Mouse (Mus musculus) CH12.LX (cell line): ENCODE measurements around the gene Rpia. TPM values are rescaled to one million over a fixed set of nuclear protein-coding genes. Genes with fewer than 3 reads are reported as not detected.

Experiments
- DNase-seq: peaks from one replicate; pipeline ENCODE4 v3.0.0-alpha.2; 2013; ENCODE audit errors: extremely low read depth
- H3K27ac ChIP-seq: 2 replicates; pipeline ENCODE4 v1.5.1; 2012; ENCODE audit warnings: low read depth, mild to moderate bottlenecking, control low read depth, moderate library complexity; ENCODE audit not compliant: insufficient read depth
- H3K27me3 ChIP-seq: replicated peaks from 2 replicates; pipeline ENCODE3; 2012; ENCODE audit warnings: inconsistent platforms
- H3K36me3 ChIP-seq, 2 experiments: replicated peaks in 1 of 2; 2 replicates each; pipeline versions ENCODE3 to v1.6.1; 2012; ENCODE audit warnings: inconsistent platforms in 1 of 2, low read length in 1 of 2, mild to moderate bottlenecking in 1 of 2, mixed read lengths in 1 of 2, moderate library complexity in 1 of 2; ENCODE audit not compliant: control insufficient read depth in 1 of 2, insufficient read depth in 1 of 2
- H3K4me1 ChIP-seq, 2 experiments: 2 replicates each; pipeline ENCODE4 v1.6.1; 2012; ENCODE audit warnings: inconsistent platforms in 1 of 2, moderate library complexity in 1 of 2; ENCODE audit not compliant: insufficient read depth in 2 of 2, control insufficient read depth in 1 of 2
- H3K4me2 ChIP-seq: 2 replicates; pipeline ENCODE4 v1.6.1; 2012; ENCODE audit warnings: low read depth, mild to moderate bottlenecking, control low read depth; ENCODE audit not compliant: poor library complexity, insufficient read depth, severe bottlenecking
- H3K4me3 ChIP-seq, 3 experiments: fragments of 150-350 bp in 1 of 3; sonication (generic) in 1 of 3; replicated peaks in 1 of 3; 2 replicates each; pipeline versions ENCODE3 to v1.5.1; 2011 to 2012; ENCODE audit warnings: low read depth in 2 of 3, low read length in 2 of 3, mild to moderate bottlenecking in 2 of 3, moderate library complexity in 2 of 3, control low read depth in 1 of 3, improper control_type of control experiment in 1 of 3, inconsistent platforms in 1 of 3, mixed read lengths in 1 of 3; ENCODE audit not compliant: poor library complexity in 1 of 3
- H3K79me2 ChIP-seq: replicated peaks from 2 replicates; pipeline ENCODE4 v1.6.1; 2012; ENCODE audit warnings: mild to moderate bottlenecking, moderate library complexity; ENCODE audit not compliant: control insufficient read depth, poor library complexity, insufficient read depth, severe bottlenecking; ENCODE audit errors: extremely low read depth
- H3K9ac ChIP-seq: 2 replicates; pipeline ENCODE4 v1.6.1; 2012; ENCODE audit warnings: low read depth, mild to moderate bottlenecking, control low read depth, moderate library complexity; ENCODE audit not compliant: insufficient read depth
- H3K9me3 ChIP-seq: replicated peaks from 2 replicates; pipeline ENCODE3; 2012; ENCODE audit warnings: low read length, inconsistent platforms, mixed read lengths
- BHLHE40 ChIP-seq: IDR thresholded peaks from 2 replicates; pipeline ENCODE4 v1.6.1; 2011; ENCODE audit warnings: mild to moderate bottlenecking, low read depth, low read length, improper control_type of control experiment
- CHD1 ChIP-seq: IDR thresholded peaks from 2 replicates; pipeline ENCODE4 v1.6.1; 2012; ENCODE audit warnings: low read depth, low read length, improper control_type of control experiment, inconsistent platforms
- CHD2 ChIP-seq: IDR thresholded peaks from 2 replicates; pipeline ENCODE4 v1.6.1; 2011; ENCODE audit warnings: low read length, improper control_type of control experiment
- EP300 ChIP-seq: IDR thresholded peaks from 2 replicates; pipeline ENCODE4 v1.6.1; 2011; ENCODE audit warnings: low read length, improper control_type of control experiment
- ETS1 ChIP-seq: conservative IDR thresholded peaks from 2 replicates; pipeline ENCODE4 v1.6.1; 2012; ENCODE audit warnings: low read depth, mild to moderate bottlenecking, inconsistent platforms, low read length, improper control_type of control experiment, moderate library complexity
- GABPA ChIP-seq: IDR thresholded peaks from 2 replicates; pipeline ENCODE4 v1.6.1; 2012; ENCODE audit warnings: low read depth, low read length, improper control_type of control experiment, inconsistent platforms; ENCODE audit not compliant: insufficient replicate concordance
- IRF4 ChIP-seq: IDR thresholded peaks from 2 replicates; pipeline ENCODE4 v1.6.1; 2014; ENCODE audit warnings: low read depth, mild to moderate bottlenecking, inconsistent platforms, low read length, improper control_type of control experiment
- JUN ChIP-seq: IDR thresholded peaks from 2 replicates; pipeline ENCODE4 v1.6.1; 2011; ENCODE audit warnings: low read depth, mild to moderate bottlenecking, low read length, improper control_type of control experiment, moderate library complexity; ENCODE audit not compliant: insufficient read depth
- JUND ChIP-seq: conservative IDR thresholded peaks from 2 replicates; pipeline ENCODE4 v1.6.1; 2011; ENCODE audit warnings: low read depth, low read length, improper control_type of control experiment
- KAT2A ChIP-seq: IDR thresholded peaks from 2 replicates; pipeline ENCODE4 v1.6.1; 2012; ENCODE audit warnings: low read length, improper control_type of control experiment, inconsistent platforms; ENCODE audit not compliant: insufficient replicate concordance
- MEF2A ChIP-seq: IDR thresholded peaks from 2 replicates; pipeline ENCODE4 v1.6.1; 2014; ENCODE audit warnings: low read depth, mild to moderate bottlenecking, inconsistent platforms, low read length, improper control_type of control experiment, borderline replicate concordance
- POLR2A ChIP-seq: IDR thresholded peaks from 2 replicates; pipeline ENCODE4 v1.6.1; 2011; ENCODE audit warnings: low read depth, mild to moderate bottlenecking, improper control_type of control experiment, low read length
- RCOR1 ChIP-seq: conservative IDR thresholded peaks from 2 replicates; pipeline ENCODE4 v1.6.1; 2012; ENCODE audit warnings: low read depth, mild to moderate bottlenecking, inconsistent platforms, low read length, improper control_type of control experiment
- SIN3A ChIP-seq: IDR thresholded peaks from 2 replicates; pipeline ENCODE4 v1.6.1; 2012; ENCODE audit warnings: low read length, improper control_type of control experiment, inconsistent platforms
- TBP ChIP-seq: conservative IDR thresholded peaks from 2 replicates; pipeline ENCODE4 v1.6.1; 2011; ENCODE audit warnings: low read depth, low read length, improper control_type of control experiment
- TCF12 ChIP-seq: IDR thresholded peaks from 2 replicates; pipeline ENCODE4 v1.6.1; 2014; ENCODE audit warnings: low read depth, mild to moderate bottlenecking, inconsistent platforms, low read length, improper control_type of control experiment
- USF2 ChIP-seq: conservative IDR thresholded peaks from 2 replicates; pipeline ENCODE4 v1.6.1; 2011; ENCODE audit warnings: low read depth, low read length, improper control_type of control experiment
- ZNF384 ChIP-seq: IDR thresholded peaks from 2 replicates; pipeline ENCODE4 v1.6.1; 2012; ENCODE audit warnings: low read depth, low read length, improper control_type of control experiment, inconsistent platforms
- dilution Hi-C: fragments of 300-500 bp; cut with MboI; formaldehyde crosslinking; loops from 2 replicates; pipeline ENCODE4 v1.14.3; 2020; ENCODE audit warnings: low sequenced_read_pairs; ENCODE audit not compliant: extremely low pct_unique_long_range_greater_than_20kb, extremely low pct_ligation_motif_present
- in situ Hi-C: fragments of 300-500 bp; cut with MboI; formaldehyde crosslinking; loops from 3 replicates; pipeline ENCODE4 v1.14.3; 2019; ENCODE audit warnings: low sequenced_read_pairs, low pct_ligation_motif_present, low pct_unique_long_range_greater_than_20kb, mixed read lengths
- polyA plus RNA-seq: library from polyadenylated mRNA; unstranded; fragments of >175 nt; gene quantifications from 2 replicates; pipeline ENCODE4 v1.2.1, GENCODE M21; 2012; ENCODE audit warnings: low read depth; ENCODE audit not compliant: insufficient read length
- total RNA-seq, 2 experiments: library from RNA; depleted of rRNA; stranded (reverse); fragments of 300-350 nt in 1 of 2; fragments of >200 nt in 1 of 2; gene quantifications; 2 replicates each; pipeline ENCODE4 v1.2.3; 2012 to 2014

Rpia gene
- total and polyA plus RNA-seq, 3 experiments: 55.7 to 65.1 (median 57.8) TPM

DNA sequence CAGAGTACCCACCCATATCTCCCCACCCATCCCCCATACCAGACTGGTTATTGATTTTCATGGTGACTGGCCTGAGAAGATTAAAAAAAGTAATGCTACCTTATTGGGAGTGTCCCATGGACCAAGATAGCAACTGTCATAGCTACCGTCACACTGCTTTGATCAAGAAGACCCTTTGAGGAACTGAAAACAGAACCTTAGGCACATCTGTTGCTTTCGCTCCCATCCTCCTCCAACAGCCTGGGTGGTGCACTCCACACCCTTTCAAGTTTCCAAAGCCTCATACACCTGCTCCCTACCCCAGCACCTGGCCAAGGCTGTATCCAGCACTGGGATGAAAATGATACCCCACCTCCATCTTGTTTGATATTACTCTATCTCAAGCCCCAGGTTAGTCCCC lies 56.5 kb downstream of the Rpia start:
- Histone ChIP-seq H3K9me3 (no peaks in the 10 kb centered on the region), H3K27me3 (no peaks in the 10 kb centered on the region), H3K4me2 (0 out of 2 replicates have a peak overlapping the region, but pooled peaks have one; percentile 9), H3K4me1 (peaks cover 28 to 65% of the 10 kb centered on the region in 2 experiments), H3K27ac (peak overlapping the region; percentile 93), H3K79me2 (peaks cover 9% of the 10 kb centered on the region), H3K9ac (no peak overlapping the region), H3K36me3 (peaks cover 3 to 28% of the 10 kb centered on the region in 2 experiments), H3K4me3 (no peak overlapping the region)
- TF ChIP-seq ETS1 (peak; percentile 87), USF2 (no peak), RCOR1 (peak; percentile 81), EP300 (peak; percentile 99), TCF12 (peak; percentile 100), CHD2 (peak; percentile 95), JUND (peak; percentile 42; the same call in 1 of the 2 replicates), MEF2A (peak; percentile 99), POLR2A (peak; percentile 57), CHD1 (no peak), JUN (peak; percentile 66; the same call in 1 of the 2 replicates), BHLHE40 (peak; percentile 74), IRF4 (peak; percentile 99), TBP (0 out of 2 replicates have a peak, but pooled peaks have one; percentile 32), SIN3A (peak; percentile 94), ZNF384 (peak; percentile 82), KAT2A (no peak), GABPA (no peak)
- DNase-seq: peak; percentile 95
- in situ Hi-C loops (no loop called here), dilution Hi-C loops (no loop called here)

DNA sequence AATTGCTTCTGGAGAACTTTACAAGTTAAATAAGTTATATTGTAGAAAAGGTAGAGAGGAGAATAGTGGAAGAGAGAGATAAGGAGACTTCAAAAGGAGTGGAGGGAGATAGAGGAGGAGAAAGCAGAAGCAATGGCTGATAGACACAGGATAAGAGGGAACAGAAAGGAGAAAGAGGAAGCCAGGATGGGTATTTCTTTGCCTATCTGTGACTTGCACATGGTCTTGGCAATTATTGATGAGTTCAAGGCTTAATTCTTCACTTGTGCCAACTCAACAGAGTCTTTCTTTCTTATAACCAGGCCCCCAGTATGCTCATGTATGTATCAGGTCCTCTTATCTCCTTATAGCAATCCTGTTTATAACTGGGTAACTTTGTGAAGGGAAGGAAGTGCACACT lies 61.2 kb downstream of the Rpia start:
- H3K79me2 ChIP-seq: peaks cover 7% of the 10 kb centered on the region; the same call in 1 of the 2 replicates
- in situ Hi-C loops: no loop called here
- H3K4me3 ChIP-seq: no peak overlapping the region
- TF ChIP-seq ZNF384 (no peak), TBP (no peak)
- H3K27ac ChIP-seq: peak overlapping the region; percentile 45; the same call in 1 of the 2 replicates
- peaks cover 14 to 19% of the 10 kb centered on the region in 2 experiments for H3K36me3 ChIP-seq
- H3K4me1 ChIP-seq: peaks cover 22 to 65% of the 10 kb centered on the region in 2 experiments
- no peak overlapping the region for H3K4me2 ChIP-seq
- DNase-seq: no peak
- dilution Hi-C loops: no loop called here
- H3K9ac ChIP-seq: no peak overlapping the region
- no peaks in the 10 kb centered on the region for H3K27me3 ChIP-seq
- no peaks in the 10 kb centered on the region for H3K9me3 ChIP-seq
